Mouse (Mus musculus): ENCODE measurements at regions not wholly inside any gene's neighbourhood (a gene's known extent, or its start where the extent isn't known, plus 50 kb on each side); places are given as distances from the start of the nearest gene placed in this dataset.
A peak's percentile ranks its signal among the peaks of the same experiment; 100 is the strongest.

DNA sequence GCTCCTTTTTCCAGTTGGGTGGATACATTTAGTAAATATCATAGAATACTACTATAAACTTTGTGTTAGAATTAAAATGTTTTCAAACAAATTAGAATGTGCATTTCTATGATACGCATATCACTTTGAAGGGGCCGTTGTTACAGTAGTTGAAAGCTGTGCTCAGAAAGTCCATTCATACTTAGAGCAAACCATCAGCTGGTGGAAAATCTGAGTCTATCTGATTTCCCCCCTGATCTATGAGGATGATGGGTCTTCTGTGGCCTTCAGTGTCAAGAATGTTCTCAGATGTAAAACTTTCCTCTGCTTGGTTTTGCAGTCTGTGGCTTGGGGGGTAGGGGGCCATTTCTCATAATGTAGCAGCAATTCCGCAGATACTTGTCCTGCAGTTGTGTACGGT is 69.3 kb upstream of the Ednrb start:
- H3K79me2 ChIP-seq (ENCODE audit: control insufficient read depth, insufficient read depth, low read length) = no peaks in the 10 kb centered on the region
- no peaks in the 10 kb centered on the region for H3K4me1 ChIP-seq (ENCODE audit: control insufficient read depth, insufficient read depth, low read length)
- no peaks in the 10 kb centered on the region for H3K27me3 ChIP-seq (ENCODE audit: control insufficient read depth, insufficient read depth, low read length)
- no peaks in the 10 kb centered on the region for H3K36me3 ChIP-seq (ENCODE audit: control insufficient read depth, insufficient read depth, low read length)
- H3K27ac ChIP-seq (replicated peaks; ENCODE audit: insufficient read depth, low read depth, low read length) = no peak overlapping the region
- no peak for DNase-seq (ENCODE audit: extremely low read depth, low read depth, low spot score)
- no peak for TF ChIP-seq POLR2A (IDR thresholded peaks at IDR 0.05; ENCODE audit: extremely low read depth, insufficient read depth, low read length)
- TF ChIP-seq CTCF (IDR thresholded peaks at IDR 0.05; ENCODE audit: low read depth, low read length) = no peak
- 93% methylated on average over 4 of the region's 4 CpGs for WGBS
- H3K9ac ChIP-seq (ENCODE audit: low read depth, low read length) = no peak overlapping the region
- no peak overlapping the region for H3K4me3 ChIP-seq (ENCODE audit: insufficient read depth, low read depth, low read length)

DNA sequence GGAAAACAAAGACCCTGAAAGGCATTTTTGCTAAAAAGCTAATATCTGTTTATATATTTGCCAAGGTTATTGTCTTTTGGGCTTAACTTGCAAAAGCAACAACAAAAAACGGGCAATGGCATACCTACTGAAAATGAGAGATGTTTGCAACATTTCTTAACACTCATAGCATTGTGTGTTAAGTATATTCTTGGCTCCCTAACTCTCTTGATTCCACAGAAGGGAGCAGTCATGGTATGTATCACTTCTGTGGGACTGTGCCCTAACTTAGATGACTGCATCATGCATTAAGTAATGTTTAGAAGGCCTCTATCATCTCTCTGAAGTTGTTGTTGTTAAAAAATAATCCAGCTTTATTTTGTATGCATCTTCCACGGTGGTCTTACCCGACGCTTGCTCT is 67.5 kb upstream of the Ednrb start:
- TF ChIP-seq CTCF (IDR thresholded peaks at IDR 0.05; ENCODE audit: low read depth, low read length) (no peak), POLR2A (IDR thresholded peaks at IDR 0.05; ENCODE audit: extremely low read depth, insufficient read depth, low read length) (no peak)
- no peaks in the 10 kb centered on the region for H3K4me1 ChIP-seq (ENCODE audit: control insufficient read depth, insufficient read depth, low read length)
- H3K36me3 ChIP-seq (ENCODE audit: control insufficient read depth, insufficient read depth, low read length) = no peaks in the 10 kb centered on the region
- 76% methylated on average over 4 of the region's 4 CpGs for WGBS
- H3K4me3 ChIP-seq (ENCODE audit: insufficient read depth, low read depth, low read length) = no peak overlapping the region
- no peak overlapping the region for H3K27ac ChIP-seq (replicated peaks; ENCODE audit: insufficient read depth, low read depth, low read length)
- no peak overlapping the region for H3K9ac ChIP-seq (ENCODE audit: low read depth, low read length)
- H3K27me3 ChIP-seq (ENCODE audit: control insufficient read depth, insufficient read depth, low read length) = no peaks in the 10 kb centered on the region; the same call in 1 of the 2 replicates
- DNase-seq (ENCODE audit: extremely low read depth, low read depth, low spot score) = no peak
- H3K79me2 ChIP-seq (ENCODE audit: control insufficient read depth, insufficient read depth, low read length) = no peaks in the 10 kb centered on the region

DNA sequence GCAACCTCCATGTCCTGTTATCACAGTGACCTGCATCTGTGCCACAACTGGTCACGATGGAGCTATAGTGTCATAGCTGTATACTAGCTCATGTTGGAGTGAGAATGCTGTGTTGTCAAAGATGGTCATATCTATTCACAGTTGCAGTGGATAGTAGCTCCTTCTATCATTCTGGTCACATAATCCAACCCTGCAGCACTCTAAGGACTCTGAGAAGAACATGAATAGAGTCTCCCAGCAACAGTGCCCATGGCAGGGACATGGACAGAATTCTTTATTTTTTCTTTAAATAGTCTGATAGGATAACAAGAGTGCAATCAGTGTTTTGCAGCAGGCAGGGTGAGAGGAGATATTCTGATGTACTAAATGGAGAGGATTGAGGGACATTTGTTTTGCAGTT is 67.1 kb upstream of the Ednrb start:
- no peak overlapping the region for H3K27ac ChIP-seq (replicated peaks; ENCODE audit: insufficient read depth, low read depth, low read length)
- no peaks in the 10 kb centered on the region for H3K36me3 ChIP-seq (ENCODE audit: control insufficient read depth, insufficient read depth, low read length)
- H3K27me3 ChIP-seq (ENCODE audit: control insufficient read depth, insufficient read depth, low read length) = no peaks in the 10 kb centered on the region; the same call in 1 of the 2 replicates
- no peak overlapping the region for H3K4me3 ChIP-seq (ENCODE audit: insufficient read depth, low read depth, low read length)
- WGBS = 93% methylated on average over 1 of the region's 1 CpGs
- TF ChIP-seq POLR2A (IDR thresholded peaks at IDR 0.05; ENCODE audit: extremely low read depth, insufficient read depth, low read length) = no peak
- TF ChIP-seq CTCF (IDR thresholded peaks at IDR 0.05; ENCODE audit: low read depth, low read length) = no peak
- H3K4me1 ChIP-seq (ENCODE audit: control insufficient read depth, insufficient read depth, low read length) = no peaks in the 10 kb centered on the region
- DNase-seq (ENCODE audit: extremely low read depth, low read depth, low spot score) = no peak
- no peaks in the 10 kb centered on the region for H3K79me2 ChIP-seq (ENCODE audit: control insufficient read depth, insufficient read depth, low read length)
- H3K9ac ChIP-seq (ENCODE audit: low read depth, low read length) = no peak overlapping the region

DNA sequence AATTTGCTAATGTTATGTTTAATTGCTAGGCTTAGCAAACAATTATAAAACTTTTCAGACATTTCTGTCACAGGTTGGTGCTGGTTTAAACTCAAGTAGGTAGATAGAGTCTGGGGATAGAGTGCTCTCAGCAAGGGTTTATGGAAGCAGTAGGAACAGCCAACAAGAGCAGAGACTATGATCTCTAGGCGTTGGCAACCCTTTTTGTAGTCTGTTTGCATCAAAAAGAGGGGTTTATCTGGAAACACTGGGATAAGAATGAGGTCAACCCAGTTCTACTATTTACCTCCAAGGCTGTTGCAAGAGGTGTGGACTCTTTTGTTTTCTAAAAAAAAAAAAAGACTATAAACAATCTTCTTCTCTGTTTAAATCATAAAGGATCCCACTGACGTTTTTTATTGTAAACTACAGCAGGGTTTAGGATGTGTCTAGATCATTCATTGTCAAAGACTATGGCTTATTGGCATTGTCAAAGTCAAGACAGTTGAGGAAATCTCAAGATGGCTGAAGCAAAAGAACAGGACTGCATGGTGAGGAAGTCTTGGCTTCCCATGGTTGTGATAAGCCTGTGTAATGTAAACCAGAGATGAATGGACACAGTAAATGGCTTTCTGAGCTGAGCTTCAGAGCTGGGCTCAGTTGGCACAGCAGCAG is 62.3 kb upstream of the Ednrb start:
- no peak for DNase-seq (ENCODE audit: extremely low read depth, low read depth, low spot score)
- Histone ChIP-seq H3K27ac (replicated peaks; ENCODE audit: insufficient read depth, low read depth, low read length) (no peak overlapping the region), H3K9ac (ENCODE audit: low read depth, low read length) (no peak overlapping the region), H3K36me3 (ENCODE audit: control insufficient read depth, insufficient read depth, low read length) (no peaks in the 10 kb centered on the region), H3K4me1 (ENCODE audit: control insufficient read depth, insufficient read depth, low read length) (no peaks in the 10 kb centered on the region), H3K79me2 (ENCODE audit: control insufficient read depth, insufficient read depth, low read length) (no peaks in the 10 kb centered on the region), H3K4me3 (ENCODE audit: insufficient read depth, low read depth, low read length) (no peak overlapping the region), H3K27me3 (ENCODE audit: control insufficient read depth, insufficient read depth, low read length) (no peaks in the 10 kb centered on the region; the same call in 1 of the 2 replicates)
- TF ChIP-seq CTCF (IDR thresholded peaks at IDR 0.05; ENCODE audit: low read depth, low read length) (no peak), POLR2A (IDR thresholded peaks at IDR 0.05; ENCODE audit: extremely low read depth, insufficient read depth, low read length) (no peak)
- 35% methylated on average over 2 of the region's 2 CpGs for WGBS

DNA sequence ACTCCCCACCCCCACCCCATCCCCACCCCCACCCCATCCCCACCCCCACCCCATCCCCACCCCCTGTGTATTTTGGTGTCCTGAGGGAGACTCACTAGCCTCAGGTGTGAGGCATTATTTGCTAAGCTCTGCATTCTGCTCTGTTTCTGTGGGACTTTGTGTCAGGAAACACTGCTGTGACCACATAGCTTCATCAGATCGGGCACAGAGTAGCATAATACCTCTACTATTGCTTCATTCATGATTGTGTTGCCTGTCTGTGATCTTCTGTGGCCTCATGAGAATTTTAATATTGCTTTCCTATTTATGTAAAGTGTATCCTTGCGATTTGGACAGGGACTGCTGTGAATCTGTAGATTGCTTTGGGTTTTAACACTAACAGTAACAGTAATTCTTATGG is 56.6 kb upstream of the Ednrb start:
- no peaks in the 10 kb centered on the region for H3K79me2 ChIP-seq (ENCODE audit: control insufficient read depth, insufficient read depth, low read length)
- TF ChIP-seq CTCF (IDR thresholded peaks at IDR 0.05; ENCODE audit: low read depth, low read length) = no peak
- TF ChIP-seq POLR2A (IDR thresholded peaks at IDR 0.05; ENCODE audit: extremely low read depth, insufficient read depth, low read length) = no peak
- H3K4me1 ChIP-seq (ENCODE audit: control insufficient read depth, insufficient read depth, low read length) = no peaks in the 10 kb centered on the region
- 67% methylated on average over 2 of the region's 2 CpGs for WGBS
- H3K9ac ChIP-seq (ENCODE audit: low read depth, low read length) = no peak overlapping the region
- no peaks in the 10 kb centered on the region for H3K36me3 ChIP-seq (ENCODE audit: control insufficient read depth, insufficient read depth, low read length)
- H3K27me3 ChIP-seq (ENCODE audit: control insufficient read depth, insufficient read depth, low read length) = no peaks in the 10 kb centered on the region
- DNase-seq (ENCODE audit: extremely low read depth, low read depth, low spot score) = no peak
- no peak overlapping the region for H3K27ac ChIP-seq (replicated peaks; ENCODE audit: insufficient read depth, low read depth, low read length)
- no peak overlapping the region for H3K4me3 ChIP-seq (ENCODE audit: insufficient read depth, low read depth, low read length)

DNA sequence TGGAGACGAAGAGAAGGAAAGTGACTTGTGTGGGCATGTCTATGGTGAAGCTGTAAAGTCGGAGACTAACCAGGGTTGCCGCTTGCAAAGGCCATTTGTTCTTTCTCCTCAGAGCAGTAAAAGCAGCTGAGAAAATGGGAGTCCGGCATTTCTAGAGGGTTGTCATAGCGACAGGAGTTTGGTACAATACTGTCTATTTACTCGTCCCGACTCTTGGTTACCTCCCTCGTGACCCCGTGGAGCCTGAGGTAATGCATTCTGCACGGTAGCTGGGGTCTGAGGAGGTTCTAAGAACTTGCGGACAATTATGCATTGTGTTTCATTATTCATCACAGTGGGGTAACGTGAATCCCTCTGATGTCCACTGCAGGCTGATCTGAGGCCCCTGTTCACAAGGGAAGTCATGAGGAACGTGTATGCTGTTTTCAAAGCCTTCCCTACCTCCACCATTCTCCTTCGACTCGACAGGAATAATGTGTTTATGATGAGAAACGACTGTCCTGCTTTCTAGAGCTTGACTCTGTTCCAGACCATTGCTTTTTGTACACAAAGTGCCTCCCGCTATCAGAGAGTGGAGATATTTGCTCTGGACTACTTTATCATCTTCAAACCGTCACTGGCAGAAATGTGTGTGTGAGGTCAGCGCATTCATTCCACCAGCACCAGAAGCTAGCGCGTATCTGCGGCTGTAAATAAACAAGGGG is 55.1 kb upstream of the Ednrb start:
- 22% methylated on average over 22 of the region's 22 CpGs for WGBS
- peak; percentile 47 for DNase-seq (ENCODE audit: extremely low read depth, low read depth, low spot score)
- Histone ChIP-seq H3K36me3 (ENCODE audit: control insufficient read depth, insufficient read depth, low read length) (no peaks in the 10 kb centered on the region), H3K27ac (replicated peaks; ENCODE audit: insufficient read depth, low read depth, low read length) (peak overlapping the region; percentile 26; the same call in 1 of the 2 replicates), H3K4me1 (ENCODE audit: control insufficient read depth, insufficient read depth, low read length) (no peaks in the 10 kb centered on the region), H3K79me2 (ENCODE audit: control insufficient read depth, insufficient read depth, low read length) (no peaks in the 10 kb centered on the region), H3K4me3 (ENCODE audit: insufficient read depth, low read depth, low read length) (no peak overlapping the region), H3K27me3 (ENCODE audit: control insufficient read depth, insufficient read depth, low read length) (no peaks in the 10 kb centered on the region), H3K9ac (ENCODE audit: low read depth, low read length) (no peak overlapping the region)
- TF ChIP-seq POLR2A (IDR thresholded peaks at IDR 0.05; ENCODE audit: extremely low read depth, insufficient read depth, low read length) (no peak), CTCF (IDR thresholded peaks at IDR 0.05; ENCODE audit: low read depth, low read length) (no peak)

Data from liver, adult 2 months (tissue).